ENCODE assay signal across 30 mouse cellular contexts in the genomic region with DNA sequence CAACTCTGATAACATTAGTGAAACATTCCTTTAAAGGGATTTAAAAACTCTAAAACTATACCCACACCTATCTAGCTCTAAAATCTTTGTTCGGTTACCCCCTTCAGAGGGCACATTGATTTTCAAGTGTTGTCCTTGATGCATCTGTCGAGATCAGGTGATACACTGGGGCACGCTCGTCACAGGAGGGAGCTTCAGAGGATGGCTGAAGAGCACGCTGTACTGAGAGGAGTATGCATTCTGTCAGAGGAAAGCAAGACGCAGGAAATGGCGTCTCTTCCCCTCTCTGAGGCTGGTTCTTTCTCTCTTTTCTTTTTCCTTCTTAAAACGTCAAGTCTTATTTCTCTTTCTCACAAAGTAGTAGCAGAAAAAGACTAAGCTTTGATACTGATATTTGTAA.
DNase-seq lines count a peak whose midpoint lies in the region; ATAC-seq lines count a peak whose summit lies in the region.
"Had no signal": no experiment of that assay in that cellular context is flagged by ENCODE, and none has a peak within 500 bp of the region (broad histone marks: within the 10 kb centered on the region; RNA-seq: fewer than 3 reads in every experiment).

No protein-coding gene starts in this region.

- 31% methylated on average over 8 of the region's 8 CpGs for WGBS in midbrain, embryonic 12.5 days
- 35% methylated on average over 8 of the region's 8 CpGs for WGBS in midbrain, embryonic 11.5 days
- WGBS in forebrain, embryonic 16.5 days, result 17% methylated on average over 8 of the region's 8 CpGs
- WGBS in midbrain, embryonic 15.5 days, result 19% methylated on average over 8 of the region's 8 CpGs
- 65% methylated on average over 8 of the region's 8 CpGs for WGBS in kidney, embryonic 14.5 days

- no peak overlapping the region for H3K4me3 ChIP-seq in midbrain, embryonic 12.5 days
- H3K4me3 ChIP-seq in midbrain, embryonic 11.5 days (ENCODE audit: low read depth, low read length), result no peak overlapping the region
- H3K4me3 ChIP-seq in forebrain, embryonic 16.5 days (replicated peaks; ENCODE audit: low read length), result no peak overlapping the region
- no peak overlapping the region for H3K4me3 ChIP-seq in midbrain, embryonic 15.5 days
- H3K4me3 ChIP-seq in kidney, embryonic 14.5 days (ENCODE audit: low read length), result no peak overlapping the region
- H3K4me3 ChIP-seq: embryonic facial prominence, embryonic 13.5 days; heart, adult 2 months; heart, embryonic 13.5 days; layer of hippocampus, adult 2 months; limb, embryonic 15.5 days; myocyte; neural tube, embryonic 13.5 days; stomach, embryonic 15.5 days had no signal

- no peak overlapping the region for H3K9ac ChIP-seq in midbrain, embryonic 12.5 days (replicated peaks)
- H3K9ac ChIP-seq in midbrain, embryonic 11.5 days (ENCODE audit: low read length), result no peak overlapping the region
- no peak overlapping the region for H3K9ac ChIP-seq in forebrain, embryonic 16.5 days (replicated peaks; ENCODE audit: low read depth, low read length)
- no peak overlapping the region for H3K9ac ChIP-seq in midbrain, embryonic 15.5 days
- H3K9ac ChIP-seq in kidney, embryonic 14.5 days (ENCODE audit: low read depth, low read length), result no peak overlapping the region
- H3K9ac ChIP-seq: embryonic facial prominence, embryonic 13.5 days; heart, embryonic 13.5 days; limb, embryonic 15.5 days; liver, embryonic 14.5 days; neural tube, embryonic 13.5 days; stomach, embryonic 15.5 days had no signal

- H3K9me3 ChIP-seq in midbrain, embryonic 12.5 days, result no peaks in the 10 kb centered on the region
- H3K9me3 ChIP-seq in midbrain, embryonic 11.5 days (ENCODE audit: control insufficient read depth, low read length), result no peaks in the 10 kb centered on the region
- H3K9me3 ChIP-seq in forebrain, embryonic 16.5 days (ENCODE audit: control insufficient read depth, low read length), result no peaks in the 10 kb centered on the region
- H3K9me3 ChIP-seq in midbrain, embryonic 15.5 days, result no peaks in the 10 kb centered on the region
- no peaks in the 10 kb centered on the region for H3K9me3 ChIP-seq in kidney, embryonic 14.5 days (ENCODE audit: control insufficient read depth, low read length)
- H3K9me3 ChIP-seq: embryonic facial prominence, embryonic 13.5 days; heart, embryonic 13.5 days; limb, embryonic 15.5 days; neural tube, embryonic 13.5 days; stomach, embryonic 15.5 days had no signal

- H3K27ac ChIP-seq in midbrain, embryonic 12.5 days (replicated peaks), result no peak overlapping the region
- H3K27ac ChIP-seq in midbrain, embryonic 11.5 days (ENCODE audit: low read depth, low read length), result no peak overlapping the region
- no peak overlapping the region for H3K27ac ChIP-seq in forebrain, embryonic 16.5 days (ENCODE audit: low read length)
- H3K27ac ChIP-seq in midbrain, embryonic 15.5 days, result no peak overlapping the region
- H3K27ac ChIP-seq in kidney, embryonic 14.5 days (ENCODE audit: low read depth, low read length), result no peak overlapping the region
- H3K27ac ChIP-seq: embryonic facial prominence, embryonic 13.5 days; heart, adult 2 months; heart, embryonic 13.5 days; layer of hippocampus, adult 2 months; limb, embryonic 15.5 days; liver, embryonic 14.5 days; macrophage; neural tube, embryonic 13.5 days; stomach, embryonic 15.5 days had no signal

- peaks cover 17% of the 10 kb centered on the region for H3K4me1 ChIP-seq in midbrain, embryonic 12.5 days
- H3K4me1 ChIP-seq in midbrain, embryonic 11.5 days (ENCODE audit: control insufficient read depth, insufficient read depth, low read length), result 0 out of 2 replicates have a peak, but pooled peaks cover 4% of the 10 kb centered on the region
- H3K4me1 ChIP-seq in forebrain, embryonic 16.5 days (replicated peaks; ENCODE audit: control insufficient read depth, insufficient read depth, low read length), result 0 out of 2 replicates have a peak, but pooled peaks cover 6% of the 10 kb centered on the region
- H3K4me1 ChIP-seq in midbrain, embryonic 15.5 days, result peaks cover 14% of the 10 kb centered on the region; the same call in 1 of the 2 replicates
- no peaks in the 10 kb centered on the region for H3K4me1 ChIP-seq in kidney, embryonic 14.5 days (ENCODE audit: control insufficient read depth, insufficient read depth, low read length)
- H3K4me1 ChIP-seq: embryonic facial prominence, embryonic 13.5 days; stomach, embryonic 15.5 days had no signal

- no peak for DNase-seq in midbrain, embryonic 11.5 days (ENCODE audit: low spot score, missing footprints)
- DNase-seq in spleen, postnatal 4 days (ENCODE audit: low spot score in 2 of 2), result no peak
- DNase-seq in liver, result no peak
- DNase-seq: adrenal gland, postnatal 25 days; B cell, adult 2 months; cerebellum, adult 18-20 months; cerebellum, postnatal 10 days; gastrocnemius, postnatal 36 days; heart, adult 2 months; kidney, adult 18-20 months; kidney, postnatal 36 days; left cerebral cortex, postnatal 4 days; lung, adult 2 months; lung, postnatal 10 days; right cerebral cortex, postnatal 14 days; thymus, postnatal 14 days had no signal

- no peak overlapping the region for H3K4me2 ChIP-seq in midbrain, embryonic 12.5 days (replicated peaks)
- no peak overlapping the region for H3K4me2 ChIP-seq in midbrain, embryonic 11.5 days
- peak overlapping the region; percentile 21; the same call in 1 of the 2 replicates for H3K4me2 ChIP-seq in forebrain, embryonic 16.5 days (ENCODE audit: low read length)
- peak overlapping the region; percentile 16; the same call in 1 of the 2 replicates for H3K4me2 ChIP-seq in midbrain, embryonic 15.5 days
- no peak overlapping the region for H3K4me2 ChIP-seq in kidney, embryonic 14.5 days (replicated peaks; ENCODE audit: low read depth, low read length)
- H3K4me2 ChIP-seq: embryonic facial prominence, embryonic 13.5 days; limb, embryonic 15.5 days; neural tube, embryonic 13.5 days; stomach, embryonic 15.5 days had no signal

- no peaks in the 10 kb centered on the region for H3K36me3 ChIP-seq in midbrain, embryonic 12.5 days
- H3K36me3 ChIP-seq in midbrain, embryonic 11.5 days (ENCODE audit: control insufficient read depth, insufficient read depth, low read length), result no peaks in the 10 kb centered on the region
- H3K36me3 ChIP-seq in forebrain, embryonic 16.5 days (ENCODE audit: control insufficient read depth, insufficient read depth), result no peaks in the 10 kb centered on the region
- no peaks in the 10 kb centered on the region for H3K36me3 ChIP-seq in midbrain, embryonic 15.5 days (replicated peaks)
- no peaks in the 10 kb centered on the region for H3K36me3 ChIP-seq in kidney, embryonic 14.5 days (ENCODE audit: control insufficient read depth, insufficient read depth, low read length)
- H3K36me3 ChIP-seq: embryonic facial prominence, embryonic 13.5 days; heart, embryonic 13.5 days; limb, embryonic 15.5 days; neural tube, embryonic 13.5 days; stomach, embryonic 15.5 days had no signal

- peaks cover 4% of the 10 kb centered on the region; the same call in 1 of the 2 replicates for H3K27me3 ChIP-seq in midbrain, embryonic 12.5 days
- H3K27me3 ChIP-seq in midbrain, embryonic 11.5 days (ENCODE audit: control insufficient read depth, insufficient read depth, low read length), result no peaks in the 10 kb centered on the region; the same call in 1 of the 2 replicates
- H3K27me3 ChIP-seq in forebrain, embryonic 16.5 days (replicated peaks; ENCODE audit: control insufficient read depth, insufficient read depth, low read length), result no peaks in the 10 kb centered on the region
- no peaks in the 10 kb centered on the region for H3K27me3 ChIP-seq in midbrain, embryonic 15.5 days (replicated peaks)
- H3K27me3 ChIP-seq in kidney, embryonic 14.5 days (ENCODE audit: control insufficient read depth, insufficient read depth, low read length), result no peaks in the 10 kb centered on the region
- H3K27me3 ChIP-seq: heart, embryonic 13.5 days; limb, embryonic 15.5 days; neural tube, embryonic 13.5 days; stomach, embryonic 15.5 days had no signal

- ATAC-seq in midbrain, embryonic 12.5 days (ENCODE audit: low FRiP score, low read depth), result peak; percentile 50; the same call in 1 of the 2 replicates
- no peak for ATAC-seq in midbrain, embryonic 11.5 days (ENCODE audit: low FRiP score)
- 0 out of 2 replicates have a peak, but pooled peaks have one; percentile 39 for ATAC-seq in forebrain, embryonic 16.5 days
- ATAC-seq in midbrain, embryonic 15.5 days (replicated peaks), result peak; percentile 67; the same call in 1 of the 2 replicates
- ATAC-seq in kidney, embryonic 14.5 days (ENCODE audit: low FRiP score, low TSS enrichment), result no peak
- ATAC-seq: hindbrain, embryonic 16.5 days had no signal

Comparison
In these comparisons a context has a peak if more than half of its experiments do, and no peak if none do; other contexts are left out.
1. ATAC-seq: peak in midbrain, embryonic 12.5 days (single experiment), forebrain, embryonic 16.5 days (single experiment) and midbrain, embryonic 15.5 days (single experiment); none in midbrain, embryonic 11.5 days (single experiment) and kidney, embryonic 14.5 days (single experiment).
2. H3K4me2 ChIP-seq: peak in forebrain, embryonic 16.5 days (single experiment) and midbrain, embryonic 15.5 days (single experiment); none in midbrain, embryonic 12.5 days (single experiment), midbrain, embryonic 11.5 days (single experiment) and kidney, embryonic 14.5 days (single experiment).